Mouse (Mus musculus) limb, embryonic 13.5 days (tissue): Measurements from ENCODE around the gene Plpp7. TPM values are rescaled to one million over a fixed set of nuclear protein-coding genes. Genes with fewer than 3 reads are reported as not detected.
A peak's percentile ranks its signal among the peaks of the same experiment; 100 is the strongest.

Experiments used
- ATAC-seq: fragments of 200-750 bp; cut with Nextera tagmentation; 2 replicates; pipeline ENCODE4 v1.8.0; 2017; ENCODE audit warnings: low read depth, moderate number of reproducible peaks, moderate TSS enrichment; ENCODE audit not compliant: low FRiP score
- H3K27ac ChIP-seq: fragments of 300-500 bp; sonication (generic); 2 replicates; pipeline ENCODE4 v1.5.1; 2015; ENCODE audit warnings: inconsistent platforms, mild to moderate bottlenecking, moderate library complexity
- H3K27me3 ChIP-seq: fragments of 300-500 bp; sonication (generic); 2 replicates; pipeline ENCODE4 v1.6.1; 2015; ENCODE audit warnings: mild to moderate bottlenecking, inconsistent platforms
- H3K36me3 ChIP-seq: fragments of 300-500 bp; sonication (generic); 2 replicates; pipeline ENCODE4 v1.6.1; 2015; ENCODE audit warnings: inconsistent platforms, mild to moderate bottlenecking, moderate library complexity
- H3K4me1 ChIP-seq: fragments of 300-500 bp; sonication (generic); 2 replicates; pipeline ENCODE4 v1.6.1; 2015; ENCODE audit warnings: inconsistent platforms
- H3K4me2 ChIP-seq: fragments of 300-500 bp; sonication (generic); replicated peaks from 2 replicates; pipeline ENCODE4 v1.6.1; 2015; ENCODE audit warnings: inconsistent platforms, mild to moderate bottlenecking, moderate library complexity
- H3K4me3 ChIP-seq: fragments of 300-500 bp; sonication (generic); 2 replicates; pipeline ENCODE4 v1.5.1; 2015; ENCODE audit warnings: moderate library complexity, mild to moderate bottlenecking, inconsistent platforms
- H3K9ac ChIP-seq: fragments of 300-500 bp; sonication (generic); 2 replicates; pipeline ENCODE4 v1.6.1; 2015; ENCODE audit warnings: mild to moderate bottlenecking, inconsistent platforms
- H3K9me3 ChIP-seq: fragments of 300-500 bp; sonication (generic); 2 replicates; pipeline ENCODE4 v1.6.1; 2016; ENCODE audit warnings: inconsistent platforms
- WGBS: fragments of 180-500 bp; shearing (Covaris S2); methylation state at CpG from one replicate; pipeline ENCODE4 v1.1.7; 2015; 5-methylcytosine and 5-hydroxymethylcytosine counted together
- polyA plus RNA-seq: library from polyadenylated mRNA; unstranded; fragments of >200 nt; fragmentation: Nextera tagmentation; extraction: Ambion mirVana; gene quantifications from 2 replicates; pipeline ENCODE4 v1.2.1, GENCODE M21; 2015

The Plpp7 gene
- polyA plus RNA-seq, 1 experiment from 2014 or later: 7.3 TPM

DNA sequence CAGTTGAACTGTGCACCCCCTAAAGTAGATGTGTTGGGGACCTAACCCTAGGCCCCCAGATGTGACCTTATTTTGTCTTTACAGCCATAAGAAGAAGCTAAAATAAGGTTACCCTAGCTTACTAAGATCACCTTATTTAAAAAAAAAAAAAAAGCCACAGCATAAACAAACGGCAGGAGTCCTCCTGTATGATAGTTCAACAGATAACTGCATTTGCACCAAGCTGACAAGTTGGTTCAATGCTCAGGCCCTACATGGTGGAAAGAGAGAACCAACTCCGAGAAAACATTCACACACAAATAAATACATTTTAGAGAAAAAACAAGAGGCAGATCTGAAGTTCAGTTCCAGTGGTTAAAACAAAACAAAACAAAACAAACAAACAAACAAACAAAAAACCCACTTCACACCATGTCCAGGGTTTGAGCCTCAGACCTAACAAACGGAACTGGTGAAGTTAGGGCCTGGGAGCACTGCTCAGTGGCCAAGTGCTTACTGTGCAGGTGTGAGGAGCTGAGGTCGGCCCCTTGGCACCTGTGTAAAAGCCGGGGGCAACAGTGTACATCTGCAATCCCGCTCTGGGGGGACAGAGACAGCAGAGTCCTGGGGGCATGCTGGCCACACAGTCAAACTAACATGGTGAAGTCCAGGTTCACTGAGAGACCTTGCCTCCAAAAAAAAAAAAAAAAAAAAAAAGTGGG, 36.7 kb downstream of the Plpp7 start:
- ATAC-seq: no peak
- Histone ChIP-seq H3K9me3 (no peaks in the 10 kb centered on the region), H3K36me3 (no peaks in the 10 kb centered on the region), H3K4me1 (peaks cover 6% of the 10 kb centered on the region), H3K9ac (no peak overlapping the region), H3K27ac (no peak overlapping the region), H3K4me2 (0 out of 2 replicates have a peak overlapping the region, but pooled peaks have one; percentile 15), H3K4me3 (no peak overlapping the region), H3K27me3 (no peaks in the 10 kb centered on the region)
- 65% methylated on average over 6 of the region's 6 CpGs for WGBS

DNA sequence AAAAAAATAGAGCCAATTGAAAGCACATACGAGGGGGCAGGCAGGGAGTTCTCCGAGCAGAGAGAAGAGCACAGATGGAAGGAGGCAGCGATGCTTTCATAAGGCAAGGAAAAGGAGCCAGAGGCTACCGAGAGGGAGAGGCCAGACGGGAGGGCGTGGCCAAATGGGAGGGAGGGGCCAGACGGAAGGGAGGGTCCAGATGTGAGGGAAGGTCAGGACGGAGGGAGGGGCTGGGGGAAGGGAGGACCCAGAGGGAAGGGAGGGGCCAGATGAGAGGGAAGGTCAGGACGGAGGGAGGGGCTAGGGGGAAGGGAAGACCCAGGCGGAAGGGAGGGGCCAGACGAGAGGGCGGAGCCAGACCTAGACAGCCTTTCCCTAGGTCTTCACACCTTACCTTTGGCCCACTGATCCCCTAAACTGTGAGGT, 37.3 kb downstream of the Plpp7 start:
- Histone ChIP-seq H3K27ac (no peak overlapping the region), H3K36me3 (no peaks in the 10 kb centered on the region), H3K9ac (no peak overlapping the region), H3K27me3 (no peaks in the 10 kb centered on the region), H3K4me1 (peaks cover 10% of the 10 kb centered on the region), H3K4me3 (no peak overlapping the region), H3K4me2 (peak overlapping the region; percentile 15; the same call in 1 of the 2 replicates), H3K9me3 (no peaks in the 10 kb centered on the region)
- 7% methylated on average over 12 of the region's 12 CpGs for WGBS
- no peak for ATAC-seq

DNA sequence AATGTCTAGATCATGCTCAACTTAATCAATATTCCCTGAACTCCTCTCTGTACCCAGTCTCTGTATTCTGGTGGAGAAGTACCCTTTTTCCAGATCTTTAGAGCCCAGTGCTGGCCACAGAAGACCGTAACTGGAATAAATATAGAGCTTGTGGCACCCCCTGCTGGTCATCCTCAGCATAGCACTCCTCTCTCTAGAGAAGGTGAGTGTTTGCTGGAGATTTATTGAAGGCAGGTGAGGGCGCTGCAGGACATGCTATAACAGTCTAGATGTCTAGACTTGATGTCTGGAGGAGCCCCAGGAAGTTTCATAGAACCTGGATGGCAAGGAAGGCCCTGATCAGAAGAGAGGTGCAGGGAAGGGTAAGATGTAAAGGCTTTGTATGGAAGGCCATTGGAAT, 38.7 kb downstream of the Plpp7 start:
- Histone ChIP-seq H3K27ac (no peak overlapping the region), H3K27me3 (no peaks in the 10 kb centered on the region), H3K4me1 (peaks cover 13% of the 10 kb centered on the region), H3K36me3 (no peaks in the 10 kb centered on the region), H3K9ac (no peak overlapping the region), H3K9me3 (no peaks in the 10 kb centered on the region), H3K4me3 (no peak overlapping the region), H3K4me2 (no peak overlapping the region)
- 7% methylated on average over 2 of the region's 2 CpGs for WGBS
- ATAC-seq: no peak

DNA sequence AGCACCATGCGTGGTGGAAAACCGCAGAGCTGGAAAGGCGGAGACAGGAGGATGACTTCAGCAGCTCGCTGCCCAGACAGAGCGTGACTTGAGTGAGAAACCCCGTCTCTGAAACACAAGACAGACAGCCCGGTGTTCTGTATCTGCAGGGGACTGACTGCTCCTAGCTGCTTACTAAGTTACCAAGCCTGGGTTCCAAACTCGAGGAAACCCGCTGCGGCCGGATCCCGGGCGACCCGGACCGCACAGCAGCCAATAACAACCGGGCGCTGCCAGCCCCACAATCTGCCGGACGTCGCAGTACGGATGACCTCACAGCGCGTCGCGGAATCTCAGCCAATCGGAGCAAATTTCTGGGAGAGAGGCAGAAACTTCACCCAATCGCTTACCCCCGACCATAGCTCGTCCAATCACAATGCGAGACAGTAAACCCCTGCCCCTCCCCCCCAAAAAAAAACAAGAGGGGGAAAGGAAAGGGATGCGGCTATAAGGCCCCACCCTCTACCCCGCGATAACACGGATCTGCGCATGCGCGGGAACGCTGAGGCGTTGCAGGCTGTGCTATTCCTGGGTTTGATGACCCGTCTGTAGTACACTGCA, 42.4 kb downstream of the Plpp7 start:
- Histone ChIP-seq H3K4me2 (peak overlapping the region; percentile 80), H3K36me3 (no peaks in the 10 kb centered on the region), H3K4me3 (peak overlapping the region; percentile 68), H3K9ac (peak overlapping the region; percentile 81), H3K4me1 (peaks cover 13% of the 10 kb centered on the region), H3K27me3 (no peaks in the 10 kb centered on the region), H3K9me3 (no peaks in the 10 kb centered on the region), H3K27ac (peak overlapping the region; percentile 88)
- peak; percentile 95 for ATAC-seq
- under 1% methylated on average over 40 of the region's 40 CpGs for WGBS

DNA sequence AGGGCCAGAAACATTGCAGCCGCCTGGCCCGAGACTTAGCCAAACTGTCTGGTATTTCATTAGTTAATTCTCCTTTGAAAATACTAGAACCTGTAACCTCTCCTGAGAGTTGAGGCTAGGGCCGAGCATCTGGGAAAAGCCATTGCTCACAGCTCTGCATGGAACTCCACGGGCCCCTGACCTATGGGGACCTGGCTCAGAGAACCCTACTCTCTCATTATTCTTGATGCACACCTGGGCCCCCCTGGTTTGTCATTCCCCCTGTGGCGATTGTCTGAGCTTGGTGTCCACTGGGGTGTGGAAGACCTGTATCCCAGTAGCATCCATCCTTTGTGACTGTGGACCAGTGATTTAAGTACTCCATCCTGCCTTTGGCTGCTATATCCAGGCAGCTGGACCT, 44.0 kb downstream of the Plpp7 start:
- Histone ChIP-seq H3K4me3 (no peak overlapping the region), H3K27me3 (no peaks in the 10 kb centered on the region), H3K4me2 (no peak overlapping the region), H3K4me1 (peaks cover 13% of the 10 kb centered on the region), H3K9me3 (no peaks in the 10 kb centered on the region), H3K27ac (no peak overlapping the region), H3K9ac (no peak overlapping the region), H3K36me3 (no peaks in the 10 kb centered on the region)
- no peak for ATAC-seq
- WGBS: 65% methylated on average over 5 of the region's 5 CpGs

DNA sequence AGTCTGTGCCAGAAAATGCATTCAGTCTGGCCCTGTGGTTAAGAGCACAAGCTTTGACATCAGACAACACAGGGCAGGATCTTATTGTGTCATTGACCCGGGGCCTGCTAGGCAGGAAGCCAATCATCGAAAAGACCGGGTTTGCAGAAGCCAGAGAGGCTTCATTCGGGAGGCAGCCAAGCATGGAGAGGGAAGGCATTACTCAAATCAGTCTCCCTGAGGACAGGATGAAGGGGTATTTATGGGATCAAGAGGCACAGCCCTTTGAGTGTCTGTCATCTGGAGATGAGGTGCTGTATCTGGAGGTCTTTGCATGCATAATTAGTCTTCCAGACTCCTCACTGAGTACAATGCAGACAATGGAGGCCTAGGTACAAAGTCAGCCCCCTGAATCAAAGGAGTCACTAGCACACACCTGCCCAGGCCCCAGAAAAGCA, 45.2 kb downstream of the Plpp7 start:
- Histone ChIP-seq H3K4me3 (no peak overlapping the region), H3K9ac (no peak overlapping the region), H3K9me3 (no peaks in the 10 kb centered on the region), H3K4me2 (no peak overlapping the region), H3K27me3 (no peaks in the 10 kb centered on the region), H3K36me3 (no peaks in the 10 kb centered on the region), H3K27ac (no peak overlapping the region), H3K4me1 (peaks cover 13% of the 10 kb centered on the region)
- no peak for ATAC-seq
- WGBS: 67% methylated on average over 4 of the region's 4 CpGs

DNA sequence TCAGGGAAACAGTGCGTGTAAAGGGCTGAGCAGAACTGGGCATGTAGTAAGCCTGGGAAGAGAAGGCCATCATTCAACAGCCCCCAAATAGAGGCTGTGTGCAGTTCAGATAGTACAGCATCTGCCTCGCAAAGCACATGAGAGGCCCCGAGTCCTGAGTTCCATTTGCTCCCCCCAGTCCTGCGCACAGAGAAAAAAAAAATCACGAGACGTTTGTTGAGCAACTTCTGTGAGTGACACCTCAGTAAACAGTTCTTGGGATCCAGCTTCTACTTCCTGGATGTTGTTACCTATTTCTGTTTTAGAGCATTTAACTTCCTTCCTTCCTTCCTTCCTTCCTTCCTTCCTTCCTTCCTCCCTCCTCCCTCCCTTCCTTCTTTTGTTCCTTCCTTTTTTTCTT, 46.3 kb downstream of the Plpp7 start:
- Histone ChIP-seq H3K36me3 (no peaks in the 10 kb centered on the region), H3K4me1 (peaks cover 13% of the 10 kb centered on the region), H3K4me3 (no peak overlapping the region), H3K27ac (no peak overlapping the region), H3K27me3 (no peaks in the 10 kb centered on the region), H3K4me2 (no peak overlapping the region), H3K9me3 (no peaks in the 10 kb centered on the region), H3K9ac (no peak overlapping the region)
- 84% methylated on average over 6 of the region's 6 CpGs for WGBS
- no peak for ATAC-seq

DNA sequence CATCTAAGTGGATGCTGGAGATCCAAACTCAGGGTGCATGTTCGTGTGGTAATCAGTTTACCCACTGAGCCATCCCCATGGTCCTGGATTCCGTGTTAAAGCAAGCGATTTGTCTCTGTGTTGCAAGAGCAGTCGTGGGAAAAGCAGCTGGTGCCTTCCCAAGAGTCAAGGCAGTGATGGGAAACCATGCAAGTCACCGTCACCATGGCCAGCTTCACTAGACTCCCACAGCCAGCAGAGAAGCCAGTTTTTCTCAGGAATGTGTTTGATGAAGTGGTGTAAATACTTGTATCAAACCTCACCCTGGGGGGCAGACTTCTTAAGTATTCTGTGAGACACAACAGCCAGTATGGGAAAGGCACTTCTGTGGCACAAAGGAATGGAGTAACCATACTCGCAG, 47.0 kb downstream of the Plpp7 start:
- H3K9me3 ChIP-seq: no peaks in the 10 kb centered on the region
- no peak overlapping the region for H3K27ac ChIP-seq
- H3K36me3 ChIP-seq: no peaks in the 10 kb centered on the region
- H3K9ac ChIP-seq: no peak overlapping the region
- H3K4me1 ChIP-seq: peaks cover 6% of the 10 kb centered on the region; the same call in 1 of the 2 replicates
- no peak overlapping the region for H3K4me2 ChIP-seq
- H3K27me3 ChIP-seq: no peaks in the 10 kb centered on the region
- no peak overlapping the region for H3K4me3 ChIP-seq
- ATAC-seq: no peak
- WGBS: 58% methylated on average over 6 of the region's 6 CpGs

DNA sequence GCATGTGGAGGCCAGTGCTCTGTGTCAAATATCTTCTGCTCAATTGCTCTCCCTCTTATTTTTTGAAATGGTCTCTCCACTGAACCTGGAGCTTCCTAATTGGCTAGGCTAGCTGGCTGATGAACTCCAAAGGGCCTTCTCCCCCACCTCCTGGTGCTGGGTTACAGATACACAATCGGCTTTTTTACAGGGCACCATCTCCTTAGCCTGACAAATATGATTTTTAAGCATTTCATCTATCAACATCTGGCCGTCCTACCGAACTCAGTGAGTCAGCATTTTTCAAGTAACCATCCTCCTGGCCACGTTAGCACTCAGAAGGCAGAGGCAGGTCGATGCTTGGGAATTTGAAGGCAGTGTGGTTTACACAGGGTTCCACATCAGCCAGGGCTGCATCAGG, 49.3 kb downstream of the Plpp7 start:
- no peak overlapping the region for H3K27ac ChIP-seq
- no peak for ATAC-seq
- 83% methylated on average over 5 of the region's 5 CpGs for WGBS
- H3K9ac ChIP-seq: no peak overlapping the region
- H3K27me3 ChIP-seq: no peaks in the 10 kb centered on the region
- no peak overlapping the region for H3K4me2 ChIP-seq
- H3K4me3 ChIP-seq: no peak overlapping the region
- no peaks in the 10 kb centered on the region for H3K4me1 ChIP-seq
- no peaks in the 10 kb centered on the region for H3K36me3 ChIP-seq
- H3K9me3 ChIP-seq: no peaks in the 10 kb centered on the region

DNA sequence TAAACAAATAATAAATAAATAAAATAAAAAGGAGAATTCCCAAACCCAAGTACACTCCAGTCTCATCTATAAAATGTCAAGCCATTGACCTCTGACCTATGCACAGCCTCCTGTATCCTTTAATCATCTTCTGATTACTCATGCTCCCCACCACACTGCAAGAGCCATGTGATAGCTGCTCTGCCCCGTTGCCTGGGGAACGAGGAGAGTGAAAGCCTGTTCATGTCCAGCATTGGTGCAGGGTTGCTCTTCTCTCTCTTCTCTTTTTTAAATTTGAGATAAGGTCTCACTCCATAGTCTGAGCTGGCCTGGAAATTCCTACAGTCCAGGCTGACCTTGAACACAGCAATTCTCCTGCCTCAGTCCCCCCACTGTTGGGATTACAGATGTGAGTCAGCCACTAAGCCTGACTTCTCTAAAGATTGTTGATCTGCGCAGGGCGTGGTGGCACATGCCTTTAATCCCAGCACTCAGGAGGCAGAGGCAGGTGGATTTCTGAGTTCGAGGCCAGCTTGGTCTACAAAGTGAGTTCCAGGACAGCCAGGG, 51.4 kb downstream of the Plpp7 start:
- Histone ChIP-seq H3K9ac (no peak overlapping the region), H3K4me2 (no peak overlapping the region), H3K4me3 (no peak overlapping the region), H3K36me3 (no peaks in the 10 kb centered on the region), H3K27me3 (no peaks in the 10 kb centered on the region), H3K27ac (no peak overlapping the region), H3K9me3 (no peaks in the 10 kb centered on the region), H3K4me1 (peaks cover 7% of the 10 kb centered on the region)
- 79% methylated on average over 5 of the region's 5 CpGs for WGBS
- no peak for ATAC-seq

DNA sequence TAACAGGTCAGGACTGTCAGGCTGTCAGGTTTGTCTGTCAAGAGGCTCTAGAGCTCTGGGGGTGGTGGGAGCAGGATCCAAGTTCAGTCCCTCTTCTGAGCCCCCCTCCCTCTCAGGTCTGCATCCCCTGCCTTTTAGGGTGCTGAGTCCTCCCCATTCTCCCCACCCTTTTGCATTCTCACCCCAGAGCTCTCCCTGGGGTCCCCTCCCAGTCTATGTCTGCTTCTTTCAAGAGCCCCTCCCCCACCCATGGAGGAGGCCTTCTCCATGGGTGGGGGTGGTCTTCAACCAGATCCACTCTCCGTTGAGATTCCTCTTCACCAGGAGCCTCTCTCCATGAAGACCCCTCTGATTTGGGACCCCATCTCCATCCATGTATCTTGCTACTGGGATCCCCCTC, 54.8 kb downstream of the Plpp7 start:
- Histone ChIP-seq H3K4me1 (peaks cover 39% of the 10 kb centered on the region), H3K9ac (peak overlapping the region; percentile 99), H3K27ac (peak overlapping the region; percentile 99; the same call in 1 of the 2 replicates), H3K4me2 (peak overlapping the region; percentile 96), H3K4me3 (peak overlapping the region; percentile 92), H3K9me3 (no peaks in the 10 kb centered on the region), H3K27me3 (no peaks in the 10 kb centered on the region), H3K36me3 (no peaks in the 10 kb centered on the region)
- no peak for ATAC-seq
- 14% methylated on average over 1 of the region's 1 CpGs for WGBS

DNA sequence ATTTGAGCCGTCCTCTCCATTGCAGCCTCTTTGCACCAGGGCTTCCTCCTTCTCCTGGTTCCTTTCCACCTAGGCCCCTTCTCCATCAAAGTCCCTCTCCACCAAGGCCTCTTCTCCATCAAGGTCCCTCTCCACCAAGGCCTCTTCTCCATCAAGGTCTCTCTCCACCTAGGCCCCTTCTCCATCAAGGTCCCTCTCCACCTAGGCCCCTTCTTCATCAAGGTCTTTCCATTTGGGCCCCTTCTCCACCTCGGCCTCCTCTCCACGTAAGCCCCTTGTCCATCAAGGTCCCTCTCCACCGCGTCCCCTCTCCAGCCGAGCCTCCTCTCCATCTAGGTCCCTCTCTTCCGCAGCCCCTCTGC, 55.2 kb downstream of the Plpp7 start:
- ATAC-seq: peak; percentile 73

More for the DNA sequence above, 55.2 kb downstream of the Plpp7 start:
- Histone ChIP-seq H3K27me3 (no peaks in the 10 kb centered on the region), H3K9me3 (no peaks in the 10 kb centered on the region), H3K27ac (peak overlapping the region; percentile 99), H3K4me1 (peaks cover 43% of the 10 kb centered on the region), H3K4me3 (peak overlapping the region; percentile 92), H3K9ac (peak overlapping the region; percentile 99), H3K4me2 (peak overlapping the region; percentile 96), H3K36me3 (no peaks in the 10 kb centered on the region)
- 4% methylated on average over 7 of the region's 7 CpGs for WGBS
